Mouse (Mus musculus): ENCODE data around the gene Lins1. TPM values are rescaled to one million over a fixed set of nuclear protein-coding genes. Genes with fewer than 3 reads are reported as not detected.

The Lins1 gene
- total and polyA plus RNA-seq, 3 experiments = 8.3 to 15.9 (median 9.8) TPM

DNA sequence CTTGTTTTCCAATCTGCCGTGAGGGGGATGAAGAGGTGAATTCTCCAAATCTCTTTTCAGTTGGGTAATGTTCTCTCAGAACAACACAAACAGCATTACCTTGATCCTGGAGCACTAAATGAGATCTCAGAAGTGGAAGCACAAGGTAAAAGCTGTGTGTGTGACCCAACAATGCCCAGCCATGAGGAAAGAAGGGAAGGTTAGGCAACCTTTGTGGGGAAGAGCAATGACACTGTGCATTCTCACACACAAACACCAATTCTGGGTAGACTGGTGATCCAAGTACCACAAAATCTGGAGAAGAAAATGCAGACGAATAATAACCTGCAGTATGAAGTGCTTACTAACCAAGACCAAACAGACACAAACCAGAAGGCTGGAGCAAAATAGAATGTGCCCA is 13.9 kb upstream of the Lins1 start:
- DNase-seq (ENCODE audit: extremely low read depth) = no peak
- H3K9ac ChIP-seq (ENCODE audit: insufficient read depth, low read depth) = no peak overlapping the region
- in situ Hi-C loops (cut with MboI; ENCODE audit: low pct_ligation_motif_present, low pct_unique_long_range_greater_than_20kb, low sequenced_read_pairs) (no loop called here), dilution Hi-C loops (cut with MboI; ENCODE audit: extremely low pct_ligation_motif_present, extremely low pct_unique_long_range_greater_than_20kb, low sequenced_read_pairs) (no loop called here)
- H3K4me3 ChIP-seq (replicated peaks in 1 of 3; ENCODE audit: low read depth in 2 of 3, low read length in 2 of 3, poor library complexity in 1 of 3) = no peak overlapping the region
- no peaks in the 10 kb centered on the region for H3K9me3 ChIP-seq (replicated peaks; ENCODE audit: low read length)
- H3K36me3 ChIP-seq (replicated peaks in 1 of 2; ENCODE audit: control insufficient read depth in 1 of 2, insufficient read depth in 1 of 2, low read length in 1 of 2) = peaks cover 52 to 90% of the 10 kb centered on the region in 2 experiments
- no peak overlapping the region for H3K4me2 ChIP-seq (ENCODE audit: insufficient read depth, low read depth, poor library complexity, severe bottlenecking)
- TF ChIP-seq PAX5 (IDR thresholded peaks at IDR 0.05; ENCODE audit: low read length) = no peak
- no peak for TF ChIP-seq POLR2AphosphoS2 (IDR thresholded peaks at IDR 0.05; ENCODE audit: low read depth, low read length)
- no peak for TF ChIP-seq ZMIZ1 (IDR thresholded peaks at IDR 0.05; ENCODE audit: low read depth, low read length)
- no peak for TF ChIP-seq IRF4 (IDR thresholded peaks at IDR 0.05; ENCODE audit: low read depth, low read length)
- TF ChIP-seq MEF2A (IDR thresholded peaks at IDR 0.05; ENCODE audit: borderline replicate concordance, low read depth, low read length) = no peak
- TF ChIP-seq CHD1 (IDR thresholded peaks at IDR 0.05; ENCODE audit: low read depth, low read length) = no peak
- TF ChIP-seq TCF12 (IDR thresholded peaks at IDR 0.05; ENCODE audit: low read depth, low read length) = no peak
- TF ChIP-seq RAD21 (IDR thresholded peaks at IDR 0.05; ENCODE audit: low read depth, low read length) = no peak
- no peak for TF ChIP-seq SIN3A (IDR thresholded peaks at IDR 0.05; ENCODE audit: low read length)
- no peak for TF ChIP-seq RCOR1 (conservative IDR thresholded peaks at IDR 0.05; ENCODE audit: low read depth, low read length)
- no peaks in the 10 kb centered on the region for H3K79me2 ChIP-seq (replicated peaks; ENCODE audit: control insufficient read depth, extremely low read depth, insufficient read depth, poor library complexity, severe bottlenecking)
- H3K4me1 ChIP-seq (ENCODE audit: control insufficient read depth in 1 of 2, insufficient read depth in 2 of 2) = no peaks in the 10 kb centered on the region
- no peaks in the 10 kb centered on the region for H3K27me3 ChIP-seq (replicated peaks)
- H3K27ac ChIP-seq (ENCODE audit: insufficient read depth, low read depth) = no peak overlapping the region

- H3K27ac ChIP-seq (ENCODE audit: insufficient read depth, low read depth) = no peak overlapping the region
- no peak overlapping the region for H3K4me2 ChIP-seq (ENCODE audit: insufficient read depth, low read depth, poor library complexity, severe bottlenecking)
- H3K36me3 ChIP-seq (replicated peaks in 1 of 2; ENCODE audit: control insufficient read depth in 1 of 2, insufficient read depth in 1 of 2, low read length in 1 of 2) = peaks cover 34 to 72% of the 10 kb centered on the region in 2 experiments
- DNase-seq (ENCODE audit: extremely low read depth) = no peak
- no peaks in the 10 kb centered on the region for H3K4me1 ChIP-seq (ENCODE audit: control insufficient read depth in 1 of 2, insufficient read depth in 2 of 2)
- H3K79me2 ChIP-seq (replicated peaks; ENCODE audit: control insufficient read depth, extremely low read depth, insufficient read depth, poor library complexity, severe bottlenecking) = no peaks in the 10 kb centered on the region
- TF ChIP-seq MAFK (IDR thresholded peaks at IDR 0.05; ENCODE audit: insufficient replicate concordance, low read length) = no peak
- no peak for TF ChIP-seq EP300 (IDR thresholded peaks at IDR 0.05; ENCODE audit: low read length)
- no peak for TF ChIP-seq PAX5 (IDR thresholded peaks at IDR 0.05; ENCODE audit: low read length)
- no peak for TF ChIP-seq UBTF (IDR thresholded peaks at IDR 0.05; ENCODE audit: low read depth, low read length)
- no peak for TF ChIP-seq MXI1 (IDR thresholded peaks at IDR 0.05; ENCODE audit: low read depth, low read length)
- no peak for TF ChIP-seq GABPA (IDR thresholded peaks at IDR 0.05; ENCODE audit: insufficient replicate concordance, low read depth, low read length)
- no peak for TF ChIP-seq SIN3A (IDR thresholded peaks at IDR 0.05; ENCODE audit: low read length)
- in situ Hi-C loops (cut with MboI; ENCODE audit: low pct_ligation_motif_present, low pct_unique_long_range_greater_than_20kb, low sequenced_read_pairs) = no loop called here
- H3K27me3 ChIP-seq (replicated peaks) = no peaks in the 10 kb centered on the region
- dilution Hi-C loops (cut with MboI; ENCODE audit: extremely low pct_ligation_motif_present, extremely low pct_unique_long_range_greater_than_20kb, low sequenced_read_pairs) = no loop called here
- no peak overlapping the region for H3K4me3 ChIP-seq (replicated peaks in 1 of 3; ENCODE audit: low read depth in 2 of 3, low read length in 2 of 3, poor library complexity in 1 of 3)
- no peaks in the 10 kb centered on the region for H3K9me3 ChIP-seq (replicated peaks; ENCODE audit: low read length)
- no peak overlapping the region for H3K9ac ChIP-seq (ENCODE audit: insufficient read depth, low read depth)
Measured at GRCm38 (mm10) chr7:66682119-66682863, 7.4 kb upstream of the Lins1 start.
